Mouse (Mus musculus) liver, embryonic 13.5 days (tissue): Measurements from ENCODE around the gene Glp2r. TPM values are rescaled to one million over a fixed set of nuclear protein-coding genes. Genes with fewer than 3 reads are reported as not detected.

Experiments
- ATAC-seq: fragments of 200-750 bp; cut with Nextera tagmentation; 2 replicates; pipeline ENCODE4 v1.8.0; 2017; ENCODE audit warnings: low read depth, mild to moderate bottlenecking, moderate number of reproducible peaks, moderate library complexity
- DNase-seq: peaks from one replicate; pipeline ENCODE4 v3.0.0; 2022
- H3K27ac ChIP-seq: fragments of 300-500 bp; sonication (generic); 2 replicates; pipeline ENCODE4 v1.5.1; 2015; ENCODE audit warnings: moderate library complexity, mild to moderate bottlenecking, inconsistent platforms
- H3K27me3 ChIP-seq: fragments of 300-500 bp; sonication (generic); 2 replicates; pipeline ENCODE4 v1.6.1; 2015; ENCODE audit warnings: mild to moderate bottlenecking, inconsistent platforms
- H3K36me3 ChIP-seq: fragments of 300-500 bp; sonication (generic); 2 replicates; pipeline ENCODE4 v1.6.1; 2015; ENCODE audit warnings: mild to moderate bottlenecking, inconsistent platforms
- H3K4me1 ChIP-seq: fragments of 300-500 bp; sonication (generic); replicated peaks from 2 replicates; pipeline ENCODE4 v1.6.1; 2015; ENCODE audit warnings: inconsistent platforms
- H3K4me2 ChIP-seq: fragments of 300-500 bp; sonication (generic); 2 replicates; pipeline ENCODE4 v1.6.1; 2015; ENCODE audit warnings: inconsistent platforms, mild to moderate bottlenecking, moderate library complexity
- H3K4me3 ChIP-seq: fragments of 300-500 bp; sonication (generic); replicated peaks from 2 replicates; pipeline ENCODE4 v1.5.1; 2015; ENCODE audit warnings: mild to moderate bottlenecking, inconsistent platforms
- H3K9ac ChIP-seq: fragments of 300-500 bp; sonication (generic); 2 replicates; pipeline ENCODE4 v1.6.1; 2015; ENCODE audit warnings: mild to moderate bottlenecking, inconsistent platforms
- H3K9me3 ChIP-seq: fragments of 300-500 bp; sonication (generic); replicated peaks from 2 replicates; pipeline ENCODE4 v1.6.1; 2016; ENCODE audit warnings: inconsistent platforms
- WGBS: fragments of 180-500 bp; shearing (Covaris S2); methylation state at CpG from one replicate; pipeline ENCODE4 v1.1.7; 2015; ENCODE audit not compliant: insufficient replicate concordance; 5-methylcytosine and 5-hydroxymethylcytosine counted together
- polyA plus RNA-seq: library from polyadenylated mRNA; unstranded; fragments of >200 nt; fragmentation: Nextera tagmentation; extraction: Ambion mirVana; gene quantifications from 2 replicates; pipeline ENCODE4 v1.2.1, GENCODE M21; 2015

The Glp2r gene
- polyA plus RNA-seq, 1 experiment from 2014 or later: 0.15 TPM

GRCm38 (mm10) chr11:67772577-67772976, 1.6 kb upstream of the Glp2r start:
- Histone ChIP-seq H3K9me3 (no peaks in the 10 kb centered on the region), H3K9ac (no peak overlapping the region), H3K36me3 (no peaks in the 10 kb centered on the region), H3K4me2 (no peak overlapping the region), H3K4me3 (no peak overlapping the region), H3K4me1 (no peaks in the 10 kb centered on the region), H3K27ac (no peak overlapping the region), H3K27me3 (0 out of 2 replicates have a peak, but pooled peaks cover 4% of the 10 kb centered on the region)
- 20% methylated on average over 8 of the region's 8 CpGs for WGBS
- no peak for DNase-seq
- ATAC-seq: no peak

- H3K27me3 ChIP-seq: 0 out of 2 replicates have a peak, but pooled peaks cover 4% of the 10 kb centered on the region
- H3K27ac ChIP-seq: no peak overlapping the region
- H3K36me3 ChIP-seq: no peaks in the 10 kb centered on the region
- ATAC-seq: no peak
- WGBS: 39% methylated on average over 2 of the region's 2 CpGs
- H3K9me3 ChIP-seq: no peaks in the 10 kb centered on the region
- H3K4me3 ChIP-seq: no peak overlapping the region
- H3K4me1 ChIP-seq: no peaks in the 10 kb centered on the region
- no peak for DNase-seq
- H3K9ac ChIP-seq: no peak overlapping the region
- H3K4me2 ChIP-seq: no peak overlapping the region
These were observed 738 bp upstream of the Glp2r start for GRCm38 (mm10) chr11:67771691-67772090.

- no peaks in the 10 kb centered on the region for H3K9me3 ChIP-seq
- H3K36me3 ChIP-seq: no peaks in the 10 kb centered on the region
- no peaks in the 10 kb centered on the region for H3K4me1 ChIP-seq
- no peak overlapping the region for H3K9ac ChIP-seq
- WGBS: 58% methylated on average over 15 of the region's 15 CpGs
- no peak overlapping the region for H3K4me2 ChIP-seq
- H3K4me3 ChIP-seq: no peak overlapping the region
- ATAC-seq (no peak), DNase-seq (no peak)
- no peak overlapping the region for H3K27ac ChIP-seq
- no peaks in the 10 kb centered on the region for H3K27me3 ChIP-seq
These were observed 13.4 kb downstream of the Glp2r start for GRCm38 (mm10) chr11:67757373-67758167.

GRCm38 (mm10) chr11:67756287-67756686, 14.7 kb downstream of the Glp2r start:
- ATAC-seq: no peak
- Histone ChIP-seq H3K36me3 (no peaks in the 10 kb centered on the region), H3K27ac (no peak overlapping the region), H3K4me2 (no peak overlapping the region), H3K4me3 (no peak overlapping the region), H3K4me1 (no peaks in the 10 kb centered on the region), H3K27me3 (no peaks in the 10 kb centered on the region), H3K9me3 (no peaks in the 10 kb centered on the region), H3K9ac (no peak overlapping the region)
- DNase-seq: no peak
- WGBS: 64% methylated on average over 1 of the region's 1 CpGs

- no peaks in the 10 kb centered on the region for H3K4me1 ChIP-seq
- H3K9me3 ChIP-seq: no peaks in the 10 kb centered on the region
- no peak overlapping the region for H3K4me3 ChIP-seq
- no peak overlapping the region for H3K9ac ChIP-seq
- no peak overlapping the region for H3K4me2 ChIP-seq
- H3K36me3 ChIP-seq: no peaks in the 10 kb centered on the region
- ATAC-seq (no peak), DNase-seq (no peak)
- no peak overlapping the region for H3K27ac ChIP-seq
- H3K27me3 ChIP-seq: no peaks in the 10 kb centered on the region
These were observed 29.4 kb downstream of the Glp2r start for GRCm38 (mm10) chr11:67741569-67741968.

GRCm38 (mm10) chr11:67738846-67739490, 32.0 kb downstream of the Glp2r start:
- H3K4me1 ChIP-seq: no peaks in the 10 kb centered on the region
- no peak overlapping the region for H3K4me2 ChIP-seq
- DNase-seq (no peak), ATAC-seq (no peak)
- no peaks in the 10 kb centered on the region for H3K36me3 ChIP-seq
- no peaks in the 10 kb centered on the region for H3K27me3 ChIP-seq
- no peaks in the 10 kb centered on the region for H3K9me3 ChIP-seq
- no peak overlapping the region for H3K4me3 ChIP-seq
- no peak overlapping the region for H3K9ac ChIP-seq
- WGBS: 59% methylated on average over 5 of the region's 5 CpGs
- H3K27ac ChIP-seq: no peak overlapping the region

GRCm38 (mm10) chr11:67738345-67738744, 32.6 kb downstream of the Glp2r start:
- H3K4me3 ChIP-seq: no peak overlapping the region
- H3K9ac ChIP-seq: no peak overlapping the region
- ATAC-seq (no peak), DNase-seq (no peak)
- H3K27me3 ChIP-seq: no peaks in the 10 kb centered on the region
- no peaks in the 10 kb centered on the region for H3K36me3 ChIP-seq
- H3K27ac ChIP-seq: no peak overlapping the region
- no peaks in the 10 kb centered on the region for H3K4me1 ChIP-seq
- no peak overlapping the region for H3K4me2 ChIP-seq
- H3K9me3 ChIP-seq: no peaks in the 10 kb centered on the region
- 58% methylated on average over 6 of the region's 6 CpGs for WGBS

GRCm38 (mm10) chr11:67734597-67734996, 36.4 kb downstream of the Glp2r start:
- H3K27me3 ChIP-seq: no peaks in the 10 kb centered on the region
- no peak for ATAC-seq
- no peak overlapping the region for H3K4me2 ChIP-seq
- H3K4me3 ChIP-seq: no peak overlapping the region
- no peak overlapping the region for H3K9ac ChIP-seq
- H3K36me3 ChIP-seq: no peaks in the 10 kb centered on the region
- H3K4me1 ChIP-seq: no peaks in the 10 kb centered on the region
- no peak overlapping the region for H3K27ac ChIP-seq
- 42% methylated on average over 3 of the region's 3 CpGs for WGBS
- no peak for DNase-seq
- H3K9me3 ChIP-seq: no peaks in the 10 kb centered on the region

GRCm38 (mm10) chr11:67733726-67734125, 37.2 kb downstream of the Glp2r start:
- ATAC-seq: no peak
- no peak overlapping the region for H3K9ac ChIP-seq
- no peaks in the 10 kb centered on the region for H3K27me3 ChIP-seq
- H3K4me3 ChIP-seq: no peak overlapping the region
- WGBS: 50% methylated on average over 1 of the region's 1 CpGs
- H3K36me3 ChIP-seq: no peaks in the 10 kb centered on the region
- H3K27ac ChIP-seq: no peak overlapping the region
- no peaks in the 10 kb centered on the region for H3K9me3 ChIP-seq
- H3K4me1 ChIP-seq: no peaks in the 10 kb centered on the region
- no peak overlapping the region for H3K4me2 ChIP-seq
- DNase-seq: no peak

- H3K27ac ChIP-seq: no peak overlapping the region
- no peak for ATAC-seq
- no peak for DNase-seq
- no peaks in the 10 kb centered on the region for H3K27me3 ChIP-seq
- 63% methylated on average over 2 of the region's 2 CpGs for WGBS
- H3K9ac ChIP-seq: no peak overlapping the region
- no peaks in the 10 kb centered on the region for H3K36me3 ChIP-seq
- H3K4me3 ChIP-seq: no peak overlapping the region
- H3K4me1 ChIP-seq: no peaks in the 10 kb centered on the region
- no peak overlapping the region for H3K4me2 ChIP-seq
- no peaks in the 10 kb centered on the region for H3K9me3 ChIP-seq
These were observed 39.9 kb downstream of the Glp2r start for GRCm38 (mm10) chr11:67731056-67731455.

- DNase-seq: no peak
- no peaks in the 10 kb centered on the region for H3K36me3 ChIP-seq
These were observed 42.2 kb downstream of the Glp2r start for GRCm38 (mm10) chr11:67728726-67729125.

GRCm38 (mm10) chr11:67727095-67727494, 43.9 kb downstream of the Glp2r start:
- no peak for ATAC-seq
- Histone ChIP-seq H3K4me3 (no peak overlapping the region), H3K4me2 (no peak overlapping the region), H3K4me1 (no peaks in the 10 kb centered on the region), H3K27me3 (no peaks in the 10 kb centered on the region), H3K9me3 (no peaks in the 10 kb centered on the region), H3K9ac (no peak overlapping the region), H3K27ac (no peak overlapping the region), H3K36me3 (no peaks in the 10 kb centered on the region)
- DNase-seq: no peak
- WGBS: 57% methylated on average over 6 of the region's 6 CpGs

More at GRCm38 (mm10) chr11:67728726-67729125, 42.2 kb downstream of the Glp2r start:
- no peaks in the 10 kb centered on the region for H3K9me3 ChIP-seq
- H3K27me3 ChIP-seq: no peaks in the 10 kb centered on the region
- H3K9ac ChIP-seq: no peak overlapping the region
- ATAC-seq: no peak
- H3K4me2 ChIP-seq: no peak overlapping the region
- H3K27ac ChIP-seq: no peak overlapping the region
- no peak overlapping the region for H3K4me3 ChIP-seq
- H3K4me1 ChIP-seq: no peaks in the 10 kb centered on the region
